ENCODE assay signal across 8 mouse cellular contexts in genomic region chr5:125148686-125149085, GRCm38 (mm10). TPM values are rescaled to one million over a fixed set of nuclear protein-coding genes. Genes with fewer than 3 reads are reported as not detected.
DNase-seq lines count a peak whose midpoint lies in the region; ATAC-seq lines count a peak whose summit lies in the region.

No protein-coding gene starts in this region.

- ATAC-seq in forebrain, embryonic 15.5 days (replicated peaks) = peak; percentile 55

- no peaks in the 10 kb centered on the region for H3K9me3 ChIP-seq in forebrain, embryonic 15.5 days

- WGBS in forebrain, embryonic 15.5 days = 25% methylated on average over 5 of the region's 5 CpGs

- no peaks in the 10 kb centered on the region for H3K27me3 ChIP-seq in forebrain, embryonic 15.5 days

- peaks cover 83% of the 10 kb centered on the region for H3K4me1 ChIP-seq in forebrain, embryonic 15.5 days

- intact Hi-C loops in left cerebral cortex, postnatal 4 days (cut with DNase I) = no loop called here
- intact Hi-C loops in heart, postnatal 36 days (cut with DNase I) = no loop called here

- H3K4me3 ChIP-seq in forebrain, embryonic 15.5 days = no peak overlapping the region

- H3K4me2 ChIP-seq in forebrain, embryonic 15.5 days (replicated peaks) = 0 out of 2 replicates have a peak overlapping the region, but pooled peaks have one; percentile 3

- H3K36me3 ChIP-seq in forebrain, embryonic 15.5 days = no peaks in the 10 kb centered on the region

- H3K27ac ChIP-seq in forebrain, embryonic 15.5 days (replicated peaks) = peak overlapping the region; percentile 95

- peak; percentile 85 for DNase-seq in left cerebral cortex, postnatal 4 days
- DNase-seq in left cerebral cortex, adult 8-10 months (ENCODE audit: low spot score in 2 of 2) = no peak
- peak; percentile 71 to 77 for DNase-seq in heart, postnatal 36 days
- DNase-seq in lung, postnatal 10 days = peak; percentile 87
- DNase-seq in liver = no peak
- DNase-seq in layer of hippocampus, postnatal 25 days (ENCODE audit: extremely low spot score in 1 of 2, low spot score in 1 of 2) = no peak
- no peak for DNase-seq in thymus, postnatal 10 days (ENCODE audit: low spot score in 2 of 2)

- H3K9ac ChIP-seq in forebrain, embryonic 15.5 days (replicated peaks) = peak overlapping the region; percentile 13; the same call in 1 of the 2 replicates

RNA-seq across cellular contexts. Expression of gene Ncor2, which starts 30.3 kb away (rescaled TPM):
- 100 to 1,000 TPM; 110 to 115 TPM for total RNA-seq in left cerebral cortex, postnatal 4 days (2021)
- total RNA-seq in left cerebral cortex, adult 8-10 months (2022) = 100 to 1,000 TPM; 171 to 184 (median 179) TPM
- polyA plus RNA-seq in forebrain, embryonic 15.5 days (2015; fragmentation: Nextera tagmentation; extraction: Ambion mirVana) = 30.2 and 31.6 TPM in 2 replicates
- total RNA-seq in heart, postnatal 36 days (2021) = 10 to 100 TPM; 70.5 to 74.8 TPM
- 100 to 1,000 TPM; 229 to 297 TPM for total RNA-seq in layer of hippocampus, postnatal 25 days (2021)

Comparison
In these comparisons a context has a peak if more than half of its experiments do, and no peak if none do; other contexts are left out.
1. DNase-seq: peak in left cerebral cortex, postnatal 4 days (single experiment), heart, postnatal 36 days (2 of 2) and lung, postnatal 10 days (single experiment); none in left cerebral cortex, adult 8-10 months (0 of 2), liver (single experiment), layer of hippocampus, postnatal 25 days (0 of 2) and thymus, postnatal 10 days (0 of 2).